Mouse (Mus musculus) embryonic facial prominence, embryonic 10.5 days (tissue): Measurements from ENCODE around the gene Lpxn. TPM values are rescaled to one million over a fixed set of nuclear protein-coding genes. Genes with fewer than 3 reads are reported as not detected.

Source experiments
- DNase-seq: peaks from one replicate; pipeline ENCODE4 v3.0.0-alpha.2; 2017; ENCODE audit warnings: low spot score
- H3K27ac ChIP-seq: fragments of 300-500 bp; sonication (generic); replicated peaks from 2 replicates; pipeline ENCODE4 v1.5.1; 2016; ENCODE audit warnings: mild to moderate bottlenecking
- H3K27me3 ChIP-seq: fragments of 300-500 bp; sonication (generic); replicated peaks from 2 replicates; pipeline ENCODE4 v1.6.1; 2016; ENCODE audit warnings: low read depth, mild to moderate bottlenecking; ENCODE audit not compliant: poor library complexity, severe bottlenecking
- H3K36me3 ChIP-seq: fragments of 300-500 bp; sonication (generic); replicated peaks from 2 replicates; pipeline ENCODE4 v1.6.1; 2016; ENCODE audit warnings: mild to moderate bottlenecking, moderate library complexity
- H3K4me1 ChIP-seq: fragments of 300-500 bp; sonication (generic); 2 replicates; pipeline ENCODE4 v1.6.1; 2016
- H3K4me3 ChIP-seq: fragments of 300-500 bp; sonication (generic); 2 replicates; pipeline ENCODE4 v1.5.1; 2016; ENCODE audit warnings: mild to moderate bottlenecking, moderate library complexity
- H3K9me3 ChIP-seq: fragments of 300-500 bp; sonication (generic); 2 replicates; pipeline ENCODE4 v1.6.1; 2016; ENCODE audit warnings: mild to moderate bottlenecking
- WGBS: fragments of 180-500 bp; shearing (Covaris S2); methylation state at CpG from one replicate; pipeline ENCODE4 v1.1.7; 2016; 5-methylcytosine and 5-hydroxymethylcytosine counted together
- polyA plus RNA-seq: library from polyadenylated mRNA; unstranded; fragments of >200 nt; fragmentation: Nextera tagmentation; extraction: Ambion mirVana; gene quantifications from 2 replicates; pipeline ENCODE4 v1.2.1, GENCODE M21; 2016

The Lpxn gene
- polyA plus RNA-seq: 0.71 and 0.72 TPM in 2 replicates

- H3K27me3 ChIP-seq: no peaks in the 10 kb centered on the region
- H3K9me3 ChIP-seq: no peaks in the 10 kb centered on the region
- under 1% methylated on average over 76 of the region's 76 CpGs for WGBS
Observed at GRCm38 (mm10) chr19:12795511-12796327, at the start of gene Lpxn, which contains the start of gene Zfp91. Lpxn (plus strand) TSS chr19:12796193. Zfp91 (minus strand) TSS chr19:12796126.

DNA sequence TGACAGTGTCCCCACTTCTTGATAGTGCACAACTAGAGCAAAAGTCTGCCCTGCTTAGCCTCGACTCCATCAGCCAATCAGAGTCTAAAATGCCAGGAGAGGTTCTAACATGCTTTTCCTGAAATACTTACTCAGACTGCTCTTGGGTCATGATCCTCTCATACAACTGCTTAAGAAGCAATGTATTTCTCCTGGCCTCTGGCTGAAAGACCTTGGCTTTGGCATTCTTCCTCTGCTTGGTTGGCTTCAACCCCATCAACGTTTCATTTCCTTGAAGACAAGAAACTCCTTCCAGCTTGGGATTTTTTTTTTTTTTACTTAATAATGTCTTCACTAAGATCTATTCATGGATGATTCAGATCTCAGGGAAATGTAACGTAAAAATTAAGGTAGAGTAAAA, 39.7 kb upstream of the Lpxn start:
- Histone ChIP-seq H3K4me3 (no peak overlapping the region), H3K27me3 (no peaks in the 10 kb centered on the region), H3K36me3 (peaks cover under 1% of the 10 kb centered on the region; the same call in 1 of the 2 replicates), H3K9me3 (no peaks in the 10 kb centered on the region), H3K27ac (no peak overlapping the region), H3K4me1 (no peaks in the 10 kb centered on the region)
- DNase-seq: no peak
- 84% methylated on average over 3 of the region's 3 CpGs for WGBS

More at GRCm38 (mm10) chr19:12795511-12796327, at the start of gene Lpxn, which contains the start of gene Zfp91:
- Histone ChIP-seq H3K27ac (peak within 1 kb of the TSS; percentile 99), H3K36me3 (no peaks in the 10 kb centered on the region), H3K4me3 (peak within 1 kb of the TSS; percentile 89), H3K4me1 (peaks cover 25% of the 10 kb centered on the region)
- DNase-seq: peak; percentile 99

- no peak for DNase-seq
- Histone ChIP-seq H3K9me3 (no peaks in the 10 kb centered on the region), H3K36me3 (peaks cover 27% of the 10 kb centered on the region), H3K4me3 (no peak overlapping the region), H3K4me1 (no peaks in the 10 kb centered on the region), H3K27me3 (no peaks in the 10 kb centered on the region), H3K27ac (no peak overlapping the region)
- WGBS: 93% methylated on average over 1 of the region's 1 CpGs
Observed at GRCm38 (mm10) chr19:12758936-12759478, 37.0 kb upstream of the Lpxn start.

DNA sequence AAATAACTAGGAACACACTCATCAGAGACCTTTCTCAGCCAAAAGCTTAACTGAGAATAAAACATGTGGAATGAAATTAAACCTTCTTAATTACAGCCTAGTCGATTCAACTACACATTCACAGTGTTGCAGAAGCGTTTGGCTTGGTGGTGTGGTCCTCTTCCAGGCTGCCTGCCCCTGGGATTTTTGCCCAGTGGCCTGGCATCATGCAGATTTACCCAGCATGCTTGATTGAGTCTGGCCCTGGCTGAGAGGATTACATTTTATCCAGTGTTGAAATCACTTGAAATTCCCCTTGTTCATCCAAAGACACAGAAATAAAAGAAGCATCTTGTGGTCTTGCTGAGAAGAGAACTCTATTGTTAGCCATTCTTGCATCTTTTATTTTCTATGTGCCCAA, 36.3 kb upstream of the Lpxn start:
- DNase-seq: no peak
- WGBS: 75% methylated on average over 2 of the region's 2 CpGs
- no peak overlapping the region for H3K27ac ChIP-seq
- H3K4me1 ChIP-seq: no peaks in the 10 kb centered on the region
- H3K27me3 ChIP-seq: no peaks in the 10 kb centered on the region
- H3K36me3 ChIP-seq: peaks cover 33% of the 10 kb centered on the region
- no peaks in the 10 kb centered on the region for H3K9me3 ChIP-seq
- no peak overlapping the region for H3K4me3 ChIP-seq

- no peaks in the 10 kb centered on the region for H3K27me3 ChIP-seq
- peaks cover 59% of the 10 kb centered on the region for H3K36me3 ChIP-seq
- no peak for DNase-seq
- H3K4me3 ChIP-seq: no peak overlapping the region
- H3K4me1 ChIP-seq: no peaks in the 10 kb centered on the region
- H3K27ac ChIP-seq: no peak overlapping the region
- no peaks in the 10 kb centered on the region for H3K9me3 ChIP-seq
- WGBS: 55% methylated on average over 2 of the region's 2 CpGs
Observed at GRCm38 (mm10) chr19:12762212-12763130, 33.5 kb upstream of the Lpxn start.

- H3K4me3 ChIP-seq: no peak within 1 kb of the TSS
- no peaks in the 10 kb centered on the region for H3K27me3 ChIP-seq
- 70% methylated on average over 7 of the region's 7 CpGs for WGBS
- no peaks in the 10 kb centered on the region for H3K9me3 ChIP-seq
- H3K36me3 ChIP-seq: peaks cover 87% of the 10 kb centered on the region
- no peak within 1 kb of the TSS for H3K27ac ChIP-seq
- no peak for DNase-seq
- no peaks in the 10 kb centered on the region for H3K4me1 ChIP-seq
Observed at GRCm38 (mm10) chr19:12765308-12765707, 30.7 kb upstream of the Lpxn start, which contains the start of gene Cntf. Cntf (minus strand) TSS chr19:12765632.

DNA sequence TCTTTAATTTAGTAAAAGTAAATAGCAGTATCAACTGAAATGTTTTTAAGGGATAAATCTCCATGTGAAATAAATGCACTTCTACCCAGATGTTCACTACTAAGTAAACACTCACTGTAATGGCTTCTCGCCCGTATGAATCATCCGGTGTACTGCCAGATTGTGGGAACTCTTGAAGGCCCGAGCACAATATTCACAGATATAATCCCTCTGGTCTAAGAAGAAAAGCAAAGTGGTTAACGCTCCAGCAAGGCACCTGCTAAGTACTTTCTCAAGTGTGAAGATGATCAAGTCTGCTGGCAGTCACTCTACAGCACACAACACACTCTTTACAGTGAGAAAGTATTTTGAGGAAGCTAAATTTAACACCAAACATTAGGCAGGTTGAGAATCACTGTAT, 25.1 kb upstream of the Lpxn start:
- 95% methylated on average over 5 of the region's 5 CpGs for WGBS
- peaks cover 90% of the 10 kb centered on the region for H3K36me3 ChIP-seq

DNA sequence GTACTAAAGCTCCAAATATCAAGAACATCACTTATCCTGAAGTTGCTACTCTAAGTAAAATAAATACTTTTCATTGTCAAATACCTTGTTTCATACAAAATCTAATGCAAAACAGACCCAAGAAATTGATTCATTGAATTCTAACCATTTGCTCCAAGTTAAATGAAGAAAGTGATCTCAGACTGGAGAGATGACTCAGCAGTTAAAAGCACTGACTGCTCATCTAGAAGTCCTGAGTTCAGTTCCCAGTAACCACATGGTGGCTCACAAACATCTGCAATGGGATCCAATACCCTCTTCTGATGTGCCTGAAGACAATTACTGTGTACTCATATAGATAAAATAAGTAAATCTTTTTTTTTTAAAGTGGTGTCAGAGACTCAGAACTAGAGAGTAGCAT, 15.6 kb upstream of the Lpxn start:
- peaks cover 36% of the 10 kb centered on the region for H3K36me3 ChIP-seq
- no peaks in the 10 kb centered on the region for H3K4me1 ChIP-seq
- no peak overlapping the region for H3K4me3 ChIP-seq
- no peaks in the 10 kb centered on the region for H3K27me3 ChIP-seq
- H3K27ac ChIP-seq: no peak overlapping the region
- H3K9me3 ChIP-seq: no peaks in the 10 kb centered on the region
- DNase-seq: no peak

More for the DNA sequence above, 25.1 kb upstream of the Lpxn start:
- Histone ChIP-seq H3K9me3 (no peaks in the 10 kb centered on the region), H3K27me3 (no peaks in the 10 kb centered on the region), H3K27ac (no peak overlapping the region), H3K4me1 (no peaks in the 10 kb centered on the region), H3K4me3 (no peak overlapping the region)
- DNase-seq: no peak

DNA sequence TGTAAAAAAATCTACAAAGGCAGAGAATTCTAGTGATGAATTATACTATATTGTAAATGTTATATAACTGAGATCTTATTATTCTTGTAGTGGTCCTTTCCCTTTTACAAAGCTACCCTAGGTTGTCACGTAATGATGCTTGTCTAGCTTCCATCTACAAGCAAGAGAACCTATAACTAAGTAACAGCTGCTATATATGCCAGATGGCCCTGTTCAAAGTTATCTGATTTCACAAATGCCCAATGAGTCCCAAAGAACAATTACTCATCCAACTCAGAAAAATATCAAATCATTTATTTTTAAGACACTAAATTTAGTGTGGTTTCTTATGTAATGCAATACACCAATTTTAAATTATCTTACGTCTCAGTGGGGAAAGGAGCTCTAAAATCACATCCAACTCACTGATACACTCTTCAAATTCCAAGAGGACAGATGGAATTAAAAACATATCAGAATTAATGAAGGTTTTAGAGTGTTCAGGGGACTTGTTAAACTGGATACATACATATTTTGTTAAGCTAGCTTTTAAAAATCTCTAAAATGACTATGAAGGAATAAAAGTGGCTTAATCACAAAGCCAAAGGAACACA, 9.1 kb upstream of the Lpxn start:
- WGBS: 93% methylated on average over 2 of the region's 2 CpGs
- no peaks in the 10 kb centered on the region for H3K9me3 ChIP-seq
- no peak overlapping the region for H3K4me3 ChIP-seq
- peaks cover 6% of the 10 kb centered on the region; the same call in 1 of the 2 replicates for H3K4me1 ChIP-seq
- peaks cover 29% of the 10 kb centered on the region for H3K36me3 ChIP-seq
- no peak overlapping the region for H3K27ac ChIP-seq
- no peaks in the 10 kb centered on the region for H3K27me3 ChIP-seq
- no peak for DNase-seq

GRCm38 (mm10) chr19:12787721-12788120, 8.3 kb upstream of the Lpxn start:
- no peak for DNase-seq
- 94% methylated on average over 4 of the region's 4 CpGs for WGBS
- peaks cover 6% of the 10 kb centered on the region for H3K4me1 ChIP-seq

DNA sequence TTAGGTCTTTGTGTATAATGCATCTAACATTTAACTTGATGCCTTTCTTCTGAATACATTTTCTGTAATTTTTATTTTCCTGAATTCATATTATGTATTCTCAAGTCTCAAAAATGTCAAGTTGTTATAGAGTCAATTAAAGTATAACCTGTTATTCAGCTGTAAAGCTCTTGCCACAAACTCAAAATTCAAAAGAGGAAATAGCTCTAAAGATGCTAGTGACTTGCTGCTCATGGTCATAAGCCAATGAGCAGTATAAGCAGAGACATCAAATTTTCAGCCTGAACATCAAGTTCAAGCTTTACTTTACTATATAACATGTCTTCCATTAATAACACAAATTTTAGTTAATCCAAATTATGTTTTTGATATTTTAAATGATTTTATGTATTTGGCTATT, 3.6 kb upstream of the Lpxn start:
- peaks cover 19% of the 10 kb centered on the region for H3K36me3 ChIP-seq
- no peaks in the 10 kb centered on the region for H3K27me3 ChIP-seq
- peaks cover 20% of the 10 kb centered on the region for H3K4me1 ChIP-seq
- H3K27ac ChIP-seq: no peak overlapping the region
- DNase-seq: no peak
- no peaks in the 10 kb centered on the region for H3K9me3 ChIP-seq
- H3K4me3 ChIP-seq: no peak overlapping the region

More at GRCm38 (mm10) chr19:12787721-12788120, 8.3 kb upstream of the Lpxn start:
- H3K4me3 ChIP-seq: no peak overlapping the region
- no peak overlapping the region for H3K27ac ChIP-seq
- H3K36me3 ChIP-seq: peaks cover 29% of the 10 kb centered on the region
- no peaks in the 10 kb centered on the region for H3K9me3 ChIP-seq
- no peaks in the 10 kb centered on the region for H3K27me3 ChIP-seq
